In the genomic region with DNA sequence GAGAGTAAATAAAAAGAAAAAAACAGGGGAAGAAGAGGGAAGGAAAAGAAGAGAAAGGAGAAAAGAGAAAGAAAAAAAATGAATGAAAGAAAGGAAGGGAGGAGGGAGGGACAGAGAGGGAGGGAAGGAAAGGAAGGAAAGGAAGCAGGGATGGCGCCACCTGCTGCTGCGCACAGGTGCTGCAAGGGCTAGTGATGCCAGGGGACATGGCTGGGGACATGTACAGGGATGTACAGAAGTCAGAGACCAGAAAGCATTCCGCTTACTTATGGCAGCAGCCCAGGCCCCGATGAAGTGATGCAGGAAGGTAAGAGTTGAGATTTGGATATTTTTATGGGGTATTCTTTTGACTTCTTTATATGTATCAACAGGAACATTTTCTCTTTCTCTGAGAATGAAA, we compare ENCODE assay signal across 9 mouse cellular contexts. TPM values are rescaled to one million over a fixed set of nuclear protein-coding genes. Genes with fewer than 3 reads are reported as not detected.
DNase-seq lines count a peak whose midpoint lies in the region; ATAC-seq and TF ChIP-seq lines count a peak whose summit lies in the region.
"Had no signal": no experiment of that assay in that cellular context is flagged by ENCODE, and none has a peak within 500 bp of the region (broad histone marks: within the 10 kb centered on the region; RNA-seq: fewer than 3 reads in every experiment).

No protein-coding gene starts in this region.

- TF ChIP-seq POLR2A in liver, adult 2 months (IDR thresholded peaks at IDR 0.05; ENCODE audit: extremely low read depth, insufficient read depth, low read length), result no peak

- H3K36me3 ChIP-seq in heart, postnatal 0 days (replicated peaks; ENCODE audit: control insufficient read depth, insufficient read depth, low read length), result no peaks in the 10 kb centered on the region
- H3K36me3 ChIP-seq in heart, embryonic 10.5 days, result peaks cover 4% of the 10 kb centered on the region; the same call in 1 of the 2 replicates
- no peaks in the 10 kb centered on the region for H3K36me3 ChIP-seq in C2C12 (ENCODE audit: control insufficient read depth, insufficient read depth)
- no peaks in the 10 kb centered on the region for H3K36me3 ChIP-seq in liver, adult 2 months (ENCODE audit: control insufficient read depth, insufficient read depth, low read length)
- peaks cover 17% of the 10 kb centered on the region for H3K36me3 ChIP-seq in forebrain, embryonic 10.5 days (replicated peaks)

- H3K4me2 ChIP-seq in heart, postnatal 0 days (ENCODE audit: low read depth, low read length), result no peak overlapping the region
- H3K4me2 ChIP-seq: embryonic facial prominence, embryonic 13.5 days had no signal

- no peaks in the 10 kb centered on the region for H3K4me1 ChIP-seq in heart, postnatal 0 days (ENCODE audit: control insufficient read depth, insufficient read depth)
- H3K4me1 ChIP-seq in heart, embryonic 10.5 days, result no peaks in the 10 kb centered on the region
- no peaks in the 10 kb centered on the region for H3K4me1 ChIP-seq in liver, adult 2 months (ENCODE audit: control insufficient read depth, insufficient read depth, low read length)
- H3K4me1 ChIP-seq in forebrain, embryonic 10.5 days, result no peaks in the 10 kb centered on the region
- H3K4me1 ChIP-seq: embryonic facial prominence, embryonic 13.5 days had no signal

- no peak for DNase-seq in heart, postnatal 0 days (ENCODE audit: low spot score)
- no peak for DNase-seq in heart, embryonic 10.5 days (ENCODE audit: low spot score)
- peak; percentile 29 for DNase-seq in adipocyte (ENCODE audit: low spot score)
- DNase-seq in liver, adult 2 months (ENCODE audit: extremely low read depth, low read depth, low spot score), result peak; percentile 19
- DNase-seq in testis, postnatal 10 days (ENCODE audit: low spot score), result peak; percentile 55
- no peak for DNase-seq in layer of hippocampus, adult 18-20 months (ENCODE audit: low spot score in 2 of 2)
- no peak for DNase-seq in forebrain, embryonic 10.5 days (ENCODE audit: extremely low spot score, low spot score)

- 68% methylated on average over 4 of the region's 4 CpGs for WGBS in heart, postnatal 0 days
- WGBS in heart, embryonic 10.5 days, result 66% methylated on average over 4 of the region's 4 CpGs
- WGBS in liver, adult 2 months, result 69% methylated on average over 4 of the region's 4 CpGs
- WGBS in forebrain, embryonic 10.5 days, result 70% methylated on average over 4 of the region's 4 CpGs

- H3K9ac ChIP-seq in heart, postnatal 0 days (replicated peaks; ENCODE audit: low read depth, low read length), result no peak overlapping the region
- no peak overlapping the region for H3K9ac ChIP-seq in liver, adult 2 months (ENCODE audit: low read depth, low read length)
- H3K9ac ChIP-seq: embryonic facial prominence, embryonic 13.5 days had no signal

- TF ChIP-seq CTCF in heart, postnatal 0 days (IDR thresholded peaks at IDR 0.05; ENCODE audit: low read depth), result peak; percentile 38
- TF ChIP-seq CTCF in C2C12 (IDR thresholded peaks at IDR 0.05; ENCODE audit: control insufficient read depth, insufficient read depth, insufficient read length), result peak; percentile 30
- peak; percentile 96 for TF ChIP-seq CTCF in liver, adult 2 months (IDR thresholded peaks at IDR 0.05; ENCODE audit: low read depth, low read length)

- no peak overlapping the region for H3ac ChIP-seq in C2C12 (ENCODE audit: control insufficient read depth, insufficient read length, low read depth)

- no peak for ATAC-seq in heart, postnatal 0 days (ENCODE audit: insufficient read depth, low read depth)

- no peaks in the 10 kb centered on the region for H3K79me3 ChIP-seq in C2C12 (ENCODE audit: low read depth)

- TF ChIP-seq EP300 in heart, postnatal 0 days (IDR thresholded peaks at IDR 0.05; ENCODE audit: low read depth), result no peak

- no peak overlapping the region for H3K27ac ChIP-seq in heart, postnatal 0 days (ENCODE audit: low read depth)
- H3K27ac ChIP-seq in heart, embryonic 10.5 days, result no peak overlapping the region
- no peak overlapping the region for H3K27ac ChIP-seq in liver, adult 2 months (replicated peaks; ENCODE audit: insufficient read depth, low read depth, low read length)
- no peak overlapping the region for H3K27ac ChIP-seq in forebrain, embryonic 10.5 days
- H3K27ac ChIP-seq: embryonic facial prominence, embryonic 13.5 days had no signal

- H3K9me3 ChIP-seq in heart, postnatal 0 days (replicated peaks; ENCODE audit: control insufficient read depth, low read length), result no peaks in the 10 kb centered on the region
- H3K9me3 ChIP-seq in heart, embryonic 10.5 days, result no peaks in the 10 kb centered on the region
- H3K9me3 ChIP-seq in forebrain, embryonic 10.5 days, result no peaks in the 10 kb centered on the region
- H3K9me3 ChIP-seq: embryonic facial prominence, embryonic 13.5 days had no signal

- H3K4me3 ChIP-seq in heart, postnatal 0 days (ENCODE audit: low read depth, low read length), result no peak overlapping the region
- H3K4me3 ChIP-seq in heart, embryonic 10.5 days, result no peak overlapping the region
- H3K4me3 ChIP-seq in C2C12 (ENCODE audit: insufficient read depth, poor library complexity, severe bottlenecking), result no peak overlapping the region
- H3K4me3 ChIP-seq in liver, adult 2 months (ENCODE audit: insufficient read depth, low read depth, low read length), result no peak overlapping the region
- H3K4me3 ChIP-seq in forebrain, embryonic 10.5 days, result no peak overlapping the region
- H3K4me3 ChIP-seq: embryonic facial prominence, embryonic 13.5 days had no signal

- no peaks in the 10 kb centered on the region for H3K79me2 ChIP-seq in C2C12 (ENCODE audit: control insufficient read depth, insufficient read depth)
- no peaks in the 10 kb centered on the region for H3K79me2 ChIP-seq in liver, adult 2 months (ENCODE audit: control insufficient read depth, insufficient read depth, low read length)

- no peaks in the 10 kb centered on the region for H3K27me3 ChIP-seq in heart, postnatal 0 days (ENCODE audit: control insufficient read depth, insufficient read depth, low read length)
- no peaks in the 10 kb centered on the region for H3K27me3 ChIP-seq in heart, embryonic 10.5 days (ENCODE audit: insufficient read depth, poor library complexity, severe bottlenecking)
- H3K27me3 ChIP-seq in C2C12 (ENCODE audit: control insufficient read depth, insufficient read depth, insufficient read length), result no peaks in the 10 kb centered on the region
- no peaks in the 10 kb centered on the region for H3K27me3 ChIP-seq in liver, adult 2 months (ENCODE audit: control insufficient read depth, insufficient read depth, low read length)
- H3K27me3 ChIP-seq in forebrain, embryonic 10.5 days (ENCODE audit: poor library complexity, severe bottlenecking), result no peaks in the 10 kb centered on the region
- H3K27me3 ChIP-seq: embryonic facial prominence, embryonic 13.5 days had no signal

TF ChIP-seq in C2C12, 6 proteins besides CTCF, POLR2A, EP300 and RAD21:
- TF ChIP-seq MAX (IDR thresholded peaks at IDR 0.05), result no peak
- no peak for TF ChIP-seq MYOG (IDR thresholded peaks at IDR 0.05; ENCODE audit: control insufficient read depth, extremely low read depth, insufficient read length)
- no peak for TF ChIP-seq FOSL1 (IDR thresholded peaks at IDR 0.05; ENCODE audit: insufficient read depth, low read length, poor library complexity, severe bottlenecking)

RNA-seq across cellular contexts. Expression of a gene that starts 33.4 kb away (rescaled TPM):
- 30.5 and 88.5 TPM in 2 replicates for total RNA-seq in heart, postnatal 0 days (2014; rRNA removed; ENCODE audit: low replicate concordance)
- polyA plus RNA-seq in heart, postnatal 0 days (2015; fragmentation: Nextera tagmentation; extraction: Ambion mirVana), result 29.1 and 29.2 TPM in 2 replicates
- 28.1 and 34.1 TPM in 2 replicates for polyA plus RNA-seq in heart, embryonic 10.5 days (2016; fragmentation: Nextera tagmentation; extraction: Ambion mirVana)
- polyA plus RNA-seq in C2C12 (2012; fragmentation: generic; extraction: Trizol), result 10.2 TPM
- 7.8 and 9.9 TPM in 2 replicates for total RNA-seq in liver, adult 2 months (2014; rRNA removed)
- polyA plus RNA-seq in liver, adult 2 months (2012; rRNA removed), result 6.3 and 6.4 TPM in 2 replicates
- total RNA-seq in layer of hippocampus, adult 18-20 months (2021), result 10 to 100 TPM; 18.8 to 20.3 TPM
- 56.4 and 59.6 TPM in 2 replicates for polyA plus RNA-seq in forebrain, embryonic 10.5 days (2016; fragmentation: Nextera tagmentation; extraction: Ambion mirVana)

Comparison
In these comparisons a context has a peak if more than half of its experiments do, and no peak if none do; other contexts are left out.
1. DNase-seq: peak in adipocyte (single experiment), liver, adult 2 months (single experiment) and testis, postnatal 10 days (single experiment); none in heart, postnatal 0 days (single experiment), heart, embryonic 10.5 days (single experiment), layer of hippocampus, adult 18-20 months (0 of 2) and forebrain, embryonic 10.5 days (single experiment).
2. CTCF ChIP-seq: peak in every context shown above with its lines; median percentile 96 in liver, adult 2 months; 38 in heart, postnatal 0 days; 30 in C2C12.